Mouse (Mus musculus) kidney, adult 2 months (tissue): ENCODE data around the gene Magohb. TPM values are rescaled to one million over a fixed set of nuclear protein-coding genes. Genes with fewer than 3 reads are reported as not detected.

Source experiments
- DNase-seq: peaks from one replicate; pipeline ENCODE4 v3.0.0; 2021
- H3K27ac ChIP-seq: fragments of 200-500 bp; 2 replicates; pipeline ENCODE4 v1.5.1; 2012; ENCODE audit warnings: low read depth, low read length, control low read depth, inconsistent platforms; ENCODE audit not compliant: insufficient read depth
- H3K27me3 ChIP-seq: fragments of 200-500 bp; replicated peaks from 2 replicates; pipeline ENCODE4 v1.6.1; 2012; ENCODE audit warnings: mild to moderate bottlenecking, moderate library complexity, low read length, inconsistent platforms; ENCODE audit not compliant: control insufficient read depth, insufficient read depth
- H3K36me3 ChIP-seq: fragments of 200-500 bp; 2 replicates; pipeline ENCODE4 v1.6.1; 2012; ENCODE audit warnings: mild to moderate bottlenecking, moderate library complexity, low read length, inconsistent platforms; ENCODE audit not compliant: control insufficient read depth, insufficient read depth
- H3K4me1 ChIP-seq: fragments of 200-500 bp; 2 replicates; pipeline ENCODE4 v1.6.1; 2011; ENCODE audit warnings: low read length; ENCODE audit not compliant: control insufficient read depth, insufficient read depth
- H3K4me3 ChIP-seq: fragments of 200-500 bp; 2 replicates; pipeline ENCODE4 v1.5.1; 2011; ENCODE audit warnings: mild to moderate bottlenecking, low read depth, low read length, control low read depth; ENCODE audit not compliant: insufficient read depth
- CTCF ChIP-seq: fragments of 200-500 bp; conservative IDR thresholded peaks from 2 replicates; pipeline ENCODE4 v1.5.1; 2011; ENCODE audit warnings: low read depth, mild to moderate bottlenecking, control low read depth, low read length, moderate library complexity, mixed read lengths; ENCODE audit not compliant: insufficient read depth, insufficient read length
- POLR2A ChIP-seq: fragments of 200-500 bp; IDR thresholded peaks from one replicate; pipeline ENCODE4 v1.6.1; 2011; ENCODE audit warnings: low read depth, low read length, control low read depth
- WGBS: fragments of 180-500 bp; shearing (Covaris S2); methylation state at CpG from one replicate; pipeline ENCODE4 v1.1.7; 2018; 5-methylcytosine and 5-hydroxymethylcytosine counted together
- polyA plus RNA-seq: library from polyadenylated mRNA; depleted of rRNA; stranded (reverse); fragments of >200 nt; gene quantifications from 2 replicates; pipeline ENCODE4 v1.2.3, GENCODE M21; 2012

The Magohb gene
- polyA plus RNA-seq, 1 experiment, result 2.6 TPM

- Histone ChIP-seq H3K27me3 (no peaks in the 10 kb centered on the region), H3K4me1 (no peaks in the 10 kb centered on the region), H3K27ac (no peak overlapping the region), H3K4me3 (no peak overlapping the region), H3K36me3 (no peaks in the 10 kb centered on the region)
- TF ChIP-seq POLR2A (no peak), CTCF (no peak)
- 70% methylated on average over 7 of the region's 7 CpGs for WGBS
- DNase-seq, result no peak
These were observed 23.4 kb upstream of the Magohb start for GRCm38 (mm10) chr6:131316155-131317101.

- Histone ChIP-seq H3K27me3 (no peaks in the 10 kb centered on the region), H3K36me3 (no peaks in the 10 kb centered on the region), H3K4me1 (no peaks in the 10 kb centered on the region), H3K4me3 (no peak overlapping the region), H3K27ac (no peak overlapping the region)
- no peak for TF ChIP-seq CTCF
- TF ChIP-seq POLR2A, result no peak
- no peak for DNase-seq
- 62% methylated on average over 3 of the region's 3 CpGs for WGBS
These were observed 15.0 kb upstream of the Magohb start for GRCm38 (mm10) chr6:131308031-131308430.

GRCm38 (mm10) chr6:131304776-131305175 lies 11.7 kb upstream of the Magohb start:
- TF ChIP-seq POLR2A (no peak), CTCF (no peak)
- H3K36me3 ChIP-seq, result no peaks in the 10 kb centered on the region
- H3K4me3 ChIP-seq, result no peak overlapping the region
- H3K4me1 ChIP-seq, result no peaks in the 10 kb centered on the region
- WGBS, result 44% methylated on average over 3 of the region's 3 CpGs
- no peak for DNase-seq
- H3K27me3 ChIP-seq, result no peaks in the 10 kb centered on the region
- H3K27ac ChIP-seq, result no peak overlapping the region

DNA sequence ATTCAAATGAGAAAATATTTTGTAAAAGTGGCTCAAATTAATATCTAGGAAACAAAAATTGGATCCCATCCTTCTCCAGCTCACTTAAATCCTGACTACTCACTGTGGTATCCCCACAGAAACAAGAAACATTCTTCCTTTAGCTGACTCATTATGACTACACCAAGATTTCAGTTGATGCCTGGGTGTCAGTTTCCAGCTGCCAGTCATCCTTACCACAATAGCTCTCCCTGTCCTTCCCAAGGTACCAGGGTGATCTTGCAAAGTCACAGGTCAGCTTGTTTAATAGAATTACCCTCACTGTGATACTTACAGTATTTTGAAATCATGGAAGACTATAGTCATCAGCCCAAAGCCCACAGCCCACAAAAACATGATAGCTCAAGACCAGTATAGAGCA lies 5.5 kb upstream of the Magohb start:
- TF ChIP-seq CTCF (no peak), POLR2A (no peak)
- H3K27me3 ChIP-seq, result no peaks in the 10 kb centered on the region

GRCm38 (mm10) chr6:131294435-131295112 lies 1.5 kb upstream of the Magohb start:
- Histone ChIP-seq H3K27me3 (no peaks in the 10 kb centered on the region), H3K27ac (no peak overlapping the region), H3K4me1 (peaks cover 5% of the 10 kb centered on the region; the same call in 1 of the 2 replicates), H3K4me3 (no peak overlapping the region), H3K36me3 (no peaks in the 10 kb centered on the region)
- DNase-seq, result no peak
- 77% methylated on average over 5 of the region's 5 CpGs for WGBS
- TF ChIP-seq POLR2A, result no peak
- TF ChIP-seq CTCF, result no peak

More for the DNA sequence above, 5.5 kb upstream of the Magohb start:
- no peaks in the 10 kb centered on the region for H3K36me3 ChIP-seq
- no peak for DNase-seq
- H3K4me3 ChIP-seq, result no peak overlapping the region
- no peak overlapping the region for H3K27ac ChIP-seq
- H3K4me1 ChIP-seq, result no peaks in the 10 kb centered on the region

DNA sequence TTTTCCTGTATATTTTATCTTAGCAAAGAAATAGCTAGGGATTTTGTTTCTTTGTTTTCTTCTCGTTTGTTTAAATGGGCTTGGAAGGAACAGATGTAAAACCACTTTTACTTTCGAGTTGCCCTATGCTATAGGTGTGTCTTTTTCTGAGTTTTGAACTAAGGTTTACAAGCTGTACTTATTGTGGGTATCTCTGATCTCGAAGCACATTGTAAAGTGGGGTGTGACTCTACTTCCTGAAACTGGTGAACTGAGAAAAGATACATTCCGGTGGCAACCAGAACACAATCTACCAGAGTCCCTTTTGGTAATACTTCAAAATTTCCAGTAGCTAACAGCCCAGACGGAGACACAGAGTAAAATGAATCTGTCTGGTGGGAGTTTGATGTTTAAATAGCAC lies 872 bp upstream of the Magohb start:
- DNase-seq, result no peak
- no peak for TF ChIP-seq POLR2A
- TF ChIP-seq CTCF, result no peak
- no peaks in the 10 kb centered on the region for H3K27me3 ChIP-seq
- H3K4me1 ChIP-seq, result peaks cover 5% of the 10 kb centered on the region; the same call in 1 of the 2 replicates
- no peak overlapping the region for H3K27ac ChIP-seq
- H3K36me3 ChIP-seq, result no peaks in the 10 kb centered on the region
- 84% methylated on average over 5 of the region's 5 CpGs for WGBS
- H3K4me3 ChIP-seq, result no peak overlapping the region

DNA sequence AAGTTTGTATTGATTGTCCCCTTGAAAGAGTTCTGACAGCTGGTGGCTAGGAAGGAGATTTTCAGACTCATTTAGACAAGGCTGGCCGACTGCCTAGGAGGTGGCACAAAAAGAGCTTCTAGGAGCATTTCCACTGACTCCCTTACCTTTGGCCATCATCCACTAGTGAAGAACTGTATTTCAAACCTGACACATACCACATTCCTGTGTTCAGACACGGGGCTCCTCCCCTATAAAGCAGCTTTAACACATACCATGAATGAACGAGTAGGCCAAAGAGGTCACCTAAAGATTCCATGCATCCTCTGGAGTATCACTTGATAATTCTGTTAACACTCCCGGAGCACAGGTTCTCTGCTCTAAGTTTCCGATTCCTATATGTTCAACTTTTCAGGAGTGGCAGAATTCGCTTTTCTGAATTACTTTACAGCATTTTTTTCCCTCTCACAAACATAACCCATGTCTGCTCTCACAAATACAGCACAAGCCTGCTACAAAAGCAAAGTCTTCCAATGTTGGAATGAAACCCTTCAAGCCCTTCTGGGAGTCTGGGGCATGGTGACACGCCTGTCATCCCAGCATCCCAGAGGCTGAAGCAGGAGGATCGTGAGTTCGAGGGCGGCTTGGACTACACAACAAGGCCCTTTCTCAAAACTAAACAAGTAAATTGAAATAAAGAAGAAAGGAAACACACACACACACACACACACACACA lies 611 bp downstream of the Magohb start:
- TF ChIP-seq POLR2A (no peak), CTCF (no peak)
- peak overlapping the region; percentile 73 for H3K4me3 ChIP-seq
- H3K27ac ChIP-seq, result no peak overlapping the region
- WGBS, result 10% methylated on average over 10 of the region's 10 CpGs
- no peaks in the 10 kb centered on the region for H3K36me3 ChIP-seq
- DNase-seq, result peak; percentile 23
- H3K4me1 ChIP-seq, result peaks cover 5% of the 10 kb centered on the region; the same call in 1 of the 2 replicates
- no peaks in the 10 kb centered on the region for H3K27me3 ChIP-seq
